Mouse (Mus musculus): ENCODE measurements around the gene Sema6d.

Sema6d gene

DNA sequence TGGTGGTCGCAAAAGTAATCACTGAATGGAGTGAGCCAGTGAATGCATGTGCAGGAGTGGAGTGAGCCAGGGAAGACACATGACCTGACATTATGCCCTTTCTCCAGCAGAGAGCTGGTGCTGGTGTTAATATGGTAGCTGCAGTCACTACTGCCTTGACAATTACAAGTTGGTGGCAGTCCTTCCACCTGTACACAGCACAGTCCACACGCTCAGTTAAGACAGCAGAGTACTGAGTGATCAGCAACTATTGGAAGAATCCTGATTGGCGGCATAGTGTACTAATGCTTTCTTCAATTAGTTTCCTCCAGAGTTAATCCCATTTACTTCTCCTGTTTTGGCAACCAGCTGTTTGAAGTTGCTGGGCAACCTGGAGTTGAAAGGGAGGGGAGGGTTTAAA, 81.9 kb downstream of the Sema6d start:
- DNase-seq (ENCODE audit: low read depth), result no peak

DNA sequence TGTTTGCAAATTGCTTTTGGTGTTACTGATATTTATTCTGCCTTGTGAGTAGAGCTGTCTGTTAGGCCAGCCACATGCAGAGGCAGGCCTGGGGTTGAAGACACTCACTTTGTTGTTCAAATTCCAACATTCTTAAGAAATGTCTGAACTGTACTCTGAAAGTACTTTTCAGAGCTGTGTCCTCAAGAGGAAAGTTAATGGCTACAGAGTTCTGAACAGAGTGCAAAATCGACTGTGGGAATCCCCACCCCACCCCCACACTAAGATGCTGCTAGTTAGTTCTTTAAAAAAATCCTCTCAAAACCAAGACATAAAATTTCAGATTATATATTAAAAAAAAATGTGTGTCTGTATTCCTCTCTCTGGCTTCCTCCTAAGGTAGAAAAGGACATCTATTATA, 86.5 kb downstream of the Sema6d start:
- DNase-seq (ENCODE audit: low read depth), result no peak

DNA sequence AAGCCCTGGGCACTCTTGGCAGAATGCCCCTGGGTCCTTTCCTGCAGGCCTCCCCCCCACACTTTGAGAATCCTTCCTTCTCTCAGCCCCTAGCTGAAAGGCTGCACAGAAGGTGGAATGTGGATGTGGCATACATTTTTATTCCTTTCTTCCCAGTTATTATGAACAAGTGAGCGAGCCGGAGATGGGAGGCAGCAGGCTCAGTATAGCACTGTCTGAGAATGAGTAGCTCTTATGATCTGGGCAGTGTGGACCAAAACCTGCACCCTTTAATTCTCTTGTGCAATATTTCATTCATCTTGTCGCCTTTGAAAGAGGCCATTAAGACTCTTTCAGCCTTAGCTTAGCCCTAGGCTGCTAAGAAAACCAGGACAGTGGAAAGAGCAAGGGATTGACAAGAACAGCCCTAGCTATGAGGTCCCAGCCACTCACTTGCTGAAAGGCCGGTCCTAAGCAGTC, 87.0 kb downstream of the Sema6d start:
- no peak for DNase-seq (ENCODE audit: low read depth)

DNA sequence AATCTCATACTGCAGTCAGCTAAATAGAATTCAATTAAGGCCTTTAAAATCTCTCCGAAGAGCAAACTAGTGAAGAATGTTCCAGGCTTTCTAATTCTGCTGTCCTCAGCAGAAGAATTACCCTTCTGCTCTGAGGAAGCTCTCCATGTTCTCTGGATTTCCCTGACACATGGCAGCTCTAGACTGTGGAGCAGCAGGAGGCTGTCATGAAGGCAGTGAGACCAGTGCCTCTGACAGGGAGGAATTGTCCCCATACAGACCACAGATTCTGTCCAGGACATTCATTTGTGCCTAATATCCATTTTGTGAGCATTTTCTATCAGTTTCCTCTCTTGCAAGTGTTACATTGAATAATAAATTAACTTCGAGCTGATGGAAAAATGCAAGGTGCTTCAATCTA, 99.5 kb downstream of the Sema6d start:
- DNase-seq (ENCODE audit: low read depth), result no peak

DNA sequence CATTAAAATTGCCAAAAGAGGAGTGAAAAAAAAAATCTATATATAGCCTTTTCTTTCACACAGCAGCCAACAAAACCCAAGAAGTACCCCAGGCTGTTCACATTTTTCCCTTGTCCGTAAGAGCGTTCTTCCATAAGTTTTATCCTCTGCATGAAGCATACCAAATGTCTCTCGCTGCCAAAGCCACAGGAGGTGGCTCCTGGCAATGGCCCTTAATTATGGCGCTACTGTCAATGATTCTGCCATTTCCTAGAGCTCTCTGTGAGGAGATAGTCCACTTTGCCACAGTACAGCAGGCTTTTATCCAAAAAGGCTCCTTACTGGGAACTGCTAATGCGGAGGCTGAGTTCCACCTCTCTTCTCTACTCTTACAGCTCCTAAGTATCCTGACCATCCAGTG, 104.3 kb downstream of the Sema6d start:
- no peak for DNase-seq (ENCODE audit: low read depth)

DNA sequence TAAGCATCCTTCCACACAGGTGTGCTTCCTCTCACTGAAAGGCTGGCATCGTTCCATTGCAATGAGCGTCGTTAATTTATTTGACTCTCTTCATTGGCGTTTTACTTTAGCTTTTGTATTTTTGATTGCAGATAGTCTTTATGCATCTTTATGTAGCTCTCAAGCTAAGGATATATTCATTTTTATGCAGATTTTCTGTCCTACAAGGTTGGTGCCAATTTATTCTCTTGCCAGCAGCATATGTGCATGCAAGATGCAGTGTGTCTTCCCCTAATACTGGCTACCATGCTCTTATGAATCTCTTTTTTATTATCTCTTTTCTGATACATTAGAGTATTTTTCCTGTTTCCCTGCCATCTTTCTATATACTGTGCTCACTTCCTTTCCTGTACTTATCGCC, 111.7 kb downstream of the Sema6d start:
- DNase-seq (ENCODE audit: low read depth), result no peak

DNA sequence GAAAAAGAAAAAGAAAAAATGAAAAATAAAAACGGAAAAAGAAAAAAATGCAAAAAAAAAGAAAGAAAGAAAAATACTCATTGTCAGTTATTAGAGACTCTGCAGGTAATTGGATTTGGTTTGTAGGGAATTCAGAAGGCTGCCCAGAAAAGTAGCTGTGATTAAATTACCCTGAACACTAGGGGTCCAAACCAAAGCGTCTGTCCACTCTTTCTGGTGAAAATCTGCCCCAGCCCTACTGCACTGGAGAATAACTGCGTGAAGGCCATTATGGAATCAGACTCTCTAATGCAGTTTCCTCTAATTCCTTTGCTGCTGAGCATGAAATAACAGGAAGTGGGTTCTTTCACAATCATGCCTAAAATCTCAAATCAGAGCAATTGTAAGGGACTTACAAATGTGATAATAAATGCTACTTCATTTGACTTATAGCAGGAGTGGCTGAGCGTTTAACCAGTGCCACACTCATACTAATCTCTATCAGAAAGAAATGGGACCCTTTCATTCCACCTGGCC, 112.8 kb downstream of the Sema6d start:
- DNase-seq (ENCODE audit: low read depth), result no peak

DNA sequence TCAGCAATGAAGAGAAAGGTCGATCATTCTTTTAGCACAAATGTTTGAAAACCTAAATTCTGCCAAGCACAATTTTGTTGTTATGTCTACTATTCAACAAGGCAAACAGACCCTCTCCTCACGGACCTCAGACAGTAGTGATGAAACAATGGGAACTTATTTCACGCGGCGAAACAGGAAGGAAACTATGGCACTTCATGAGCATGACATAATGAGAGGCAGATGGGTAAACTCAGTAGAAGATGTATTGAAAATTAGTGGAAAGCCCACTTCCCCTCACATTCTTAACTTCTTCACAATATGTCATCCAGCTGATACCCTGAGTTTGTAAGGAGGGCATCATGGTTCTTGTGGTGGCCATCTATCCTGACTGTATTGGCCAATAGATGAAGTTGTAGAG, 116.0 kb downstream of the Sema6d start:
- DNase-seq (ENCODE audit: low read depth), result no peak

DNA sequence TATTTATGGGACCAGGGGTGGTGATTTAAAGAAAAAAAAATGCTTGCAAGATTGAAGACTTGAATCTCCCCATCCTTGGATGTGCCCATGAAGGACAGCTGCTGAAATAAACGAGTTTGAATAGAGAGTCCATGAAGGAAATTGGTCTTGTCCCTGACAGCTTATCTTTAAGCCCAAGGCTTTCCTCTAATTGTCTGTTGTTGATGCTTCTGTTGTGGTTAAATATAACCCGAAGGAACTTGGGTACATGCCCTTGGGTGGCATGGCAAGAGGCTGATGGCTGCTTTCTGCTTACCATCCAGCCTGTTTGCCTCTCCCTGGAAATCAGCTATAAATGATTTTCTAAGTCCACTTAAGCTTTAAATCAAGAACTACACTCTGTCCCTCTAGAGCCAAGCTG, 118.5 kb downstream of the Sema6d start:
- no peak for DNase-seq (ENCODE audit: low read depth)

DNA sequence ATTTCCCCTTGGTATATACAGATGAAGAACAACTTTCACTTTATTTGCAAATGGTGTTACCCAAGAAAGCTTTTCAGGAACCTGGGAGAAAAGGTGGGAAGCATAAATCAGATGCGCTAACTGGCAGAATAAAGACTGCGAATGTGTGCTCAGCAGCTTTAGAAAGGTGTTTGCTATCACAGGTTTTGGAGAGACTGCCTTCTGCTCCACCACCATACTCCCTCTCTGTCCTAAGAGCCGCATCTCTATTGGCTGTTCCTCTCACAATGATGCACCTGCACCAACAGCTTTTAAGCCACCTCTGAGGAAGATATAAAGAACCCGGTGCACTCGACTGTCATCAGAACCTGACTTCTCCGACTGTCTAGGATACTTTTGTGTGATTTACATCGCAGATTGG, 133.8 kb downstream of the Sema6d start:
- no peak for DNase-seq (ENCODE audit: low read depth)

DNA sequence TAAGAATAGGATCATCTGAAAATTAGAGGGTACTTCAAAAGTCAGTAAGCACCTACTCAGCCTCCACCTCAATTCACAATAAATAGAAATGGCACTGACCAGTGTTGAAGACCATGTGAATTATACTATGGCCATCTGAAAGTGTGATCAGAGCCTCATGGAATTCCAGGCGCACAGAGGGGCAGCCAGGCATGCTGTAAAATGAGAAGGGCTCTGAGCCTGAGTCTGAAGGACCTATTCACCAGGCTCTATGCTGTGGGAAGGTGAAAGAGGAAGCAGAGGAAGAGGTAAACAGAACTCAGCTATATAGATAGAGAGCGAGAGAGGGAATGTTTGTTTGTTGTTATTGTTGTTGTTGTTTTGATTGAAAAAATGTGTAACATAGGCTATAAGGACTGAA, 134.6 kb downstream of the Sema6d start:
- no peak for DNase-seq (ENCODE audit: low read depth)

DNA sequence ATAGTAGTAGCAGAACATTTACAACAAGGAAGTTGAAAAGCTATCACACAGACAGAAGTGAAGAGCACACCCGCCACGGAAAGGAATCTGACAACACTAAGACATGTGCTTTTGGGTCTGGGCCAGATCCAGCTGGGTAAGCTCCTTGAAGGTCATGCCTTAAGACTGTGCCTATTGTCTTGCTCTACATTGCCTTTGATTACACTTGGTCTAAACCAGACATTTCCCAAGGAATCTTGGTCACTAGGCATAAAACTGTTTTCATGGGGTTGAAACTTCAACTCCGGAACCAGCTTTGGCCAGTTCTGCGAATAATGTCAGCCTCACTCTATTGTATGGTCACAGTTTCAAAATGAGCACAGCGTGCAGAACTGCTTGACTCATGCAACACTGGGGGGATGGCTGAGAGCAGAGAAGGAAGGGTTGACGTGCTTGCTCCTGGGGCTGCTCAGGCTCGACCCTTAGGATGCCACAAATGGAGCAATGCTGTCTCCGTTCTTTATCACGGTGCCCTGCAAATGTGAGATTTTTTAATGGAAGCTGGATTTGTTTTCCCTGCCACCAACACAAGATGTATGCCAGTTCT, 145.0 kb downstream of the Sema6d start:
- DNase-seq (ENCODE audit: low read depth), result no peak

DNA sequence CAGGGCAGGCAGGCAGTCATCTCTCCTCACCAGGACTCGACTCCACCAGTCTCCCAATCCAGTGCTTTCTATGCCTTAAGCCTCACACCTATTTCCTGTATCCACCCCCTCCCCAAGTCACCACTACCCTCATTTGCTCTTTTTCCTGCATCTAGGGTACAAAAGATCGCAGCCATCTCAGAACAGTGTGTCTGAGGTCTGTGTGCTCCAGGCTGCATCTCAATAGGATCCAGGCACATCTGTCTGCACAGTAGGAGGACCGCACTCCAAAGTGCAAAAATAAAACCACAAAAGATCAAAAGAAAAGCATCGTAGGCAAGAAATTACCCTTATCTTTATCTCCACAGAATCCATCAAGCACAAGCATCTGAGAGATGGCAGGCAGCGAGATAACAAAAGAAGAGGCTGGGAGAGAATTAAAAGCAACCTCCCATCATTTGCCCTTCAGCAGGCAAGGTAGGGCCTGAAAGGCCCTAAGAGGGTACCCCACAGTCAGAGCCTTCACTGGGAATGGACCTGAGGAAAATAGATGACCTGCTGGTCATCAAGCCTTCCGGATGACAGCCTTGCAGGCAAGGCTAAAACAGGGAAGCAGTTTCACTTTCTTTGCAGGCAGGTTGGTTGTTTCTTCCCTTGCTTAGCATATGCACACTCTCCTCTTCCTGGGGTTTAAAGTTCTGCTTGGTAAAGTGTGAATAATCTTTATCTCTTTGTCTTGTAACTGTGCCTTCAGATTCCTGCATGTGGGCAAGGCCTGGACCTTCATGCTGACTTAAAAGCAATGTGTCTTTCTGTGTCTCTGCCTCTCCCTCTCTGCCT, 145.7 kb downstream of the Sema6d start:
- DNase-seq (ENCODE audit: low read depth), result no peak

DNA sequence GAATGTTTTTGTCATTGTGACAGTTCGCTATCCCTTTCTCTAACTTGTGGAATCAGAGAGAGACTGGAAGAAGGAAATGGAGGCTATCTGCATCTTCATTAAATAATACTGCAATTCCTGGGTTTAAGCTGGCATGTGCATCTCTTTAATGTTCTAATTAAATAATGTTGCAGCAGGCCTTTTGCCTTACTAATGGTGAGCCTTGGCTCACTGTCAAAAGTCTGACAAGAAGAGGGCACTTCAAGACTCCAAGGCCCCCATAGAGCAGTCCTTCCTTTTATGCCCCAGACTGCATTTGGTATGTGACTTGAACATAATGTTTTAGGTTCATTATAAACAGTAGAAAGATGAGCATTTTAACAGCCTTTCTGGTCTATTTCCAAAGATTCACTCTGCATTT, 147.1 kb downstream of the Sema6d start:
- DNase-seq (ENCODE audit: low read depth), result no peak

DNA sequence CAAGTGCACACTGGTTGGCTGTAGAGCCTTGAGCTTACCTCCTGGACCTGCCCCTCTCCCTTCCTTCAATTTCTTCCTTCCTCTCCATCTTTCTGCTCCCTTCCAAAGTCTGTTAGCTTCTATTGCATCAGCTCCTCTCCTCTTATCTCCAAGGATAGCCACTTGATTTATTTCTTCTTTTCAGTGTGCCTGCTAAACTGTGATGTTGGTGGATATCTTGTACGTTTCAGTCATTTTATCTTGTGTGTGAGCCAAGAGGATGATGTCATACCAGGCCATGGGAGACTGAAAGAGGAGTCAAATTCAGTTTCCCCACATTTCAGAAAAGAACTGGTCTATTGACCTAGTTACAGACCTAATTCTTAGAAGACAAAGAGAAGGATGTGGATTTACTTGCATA, 153.8 kb downstream of the Sema6d start:
- no peak for DNase-seq (ENCODE audit: low read depth)

DNA sequence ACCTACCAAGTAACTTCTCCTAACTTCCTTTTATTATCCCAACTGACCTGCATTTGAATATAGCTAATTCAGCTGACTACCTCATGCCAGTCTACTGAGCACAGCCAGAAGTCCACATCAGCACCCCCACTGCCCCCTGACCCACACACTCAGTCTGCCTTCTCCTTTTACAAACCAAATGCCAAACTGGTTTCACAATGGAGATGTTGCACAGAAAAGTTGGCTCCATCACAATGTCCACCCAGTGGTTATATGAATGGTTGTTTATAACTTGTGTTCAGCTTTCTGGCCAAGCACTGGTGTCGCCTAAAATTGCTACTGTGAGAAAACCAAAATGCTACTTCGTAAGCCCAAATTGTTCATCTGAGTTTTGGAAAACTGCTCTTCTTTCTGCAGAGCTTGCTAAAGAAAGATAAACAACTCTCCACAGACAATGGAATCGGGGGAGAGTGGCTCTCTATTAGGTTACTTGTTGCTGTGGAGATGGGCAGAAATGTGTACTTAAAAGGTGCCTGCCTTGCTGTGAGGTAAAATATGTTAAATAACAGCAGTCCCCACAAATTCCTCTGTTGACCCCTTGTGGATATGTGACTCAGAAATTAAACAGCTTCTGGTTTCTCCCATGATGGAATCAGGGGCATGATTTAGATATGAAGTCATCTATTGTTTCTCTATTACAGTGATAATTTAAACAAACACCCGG, 154.9 kb downstream of the Sema6d start:
- peak; percentile 77 for DNase-seq (ENCODE audit: low read depth)

DNA sequence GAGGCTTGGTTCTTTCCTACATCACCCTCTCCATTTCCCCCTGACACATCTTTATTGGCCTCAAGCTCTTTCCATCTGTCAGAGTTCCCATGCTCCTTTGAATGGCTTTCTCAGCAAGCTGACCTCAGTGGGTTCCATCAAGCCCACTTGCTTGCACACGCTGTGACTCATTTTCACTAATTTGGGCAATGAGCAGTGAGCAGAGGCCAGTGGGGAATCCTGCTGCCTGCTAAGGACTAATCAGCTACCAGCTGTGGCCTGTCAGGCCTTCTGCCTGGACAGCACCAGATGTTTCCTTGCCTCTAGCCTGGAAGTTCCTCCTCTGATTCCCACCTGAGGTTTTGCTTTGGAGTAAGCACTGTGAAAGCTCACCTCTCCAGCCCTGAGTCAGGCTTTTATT, 168.3 kb downstream of the Sema6d start:
- no peak for DNase-seq (ENCODE audit: low read depth)

DNA sequence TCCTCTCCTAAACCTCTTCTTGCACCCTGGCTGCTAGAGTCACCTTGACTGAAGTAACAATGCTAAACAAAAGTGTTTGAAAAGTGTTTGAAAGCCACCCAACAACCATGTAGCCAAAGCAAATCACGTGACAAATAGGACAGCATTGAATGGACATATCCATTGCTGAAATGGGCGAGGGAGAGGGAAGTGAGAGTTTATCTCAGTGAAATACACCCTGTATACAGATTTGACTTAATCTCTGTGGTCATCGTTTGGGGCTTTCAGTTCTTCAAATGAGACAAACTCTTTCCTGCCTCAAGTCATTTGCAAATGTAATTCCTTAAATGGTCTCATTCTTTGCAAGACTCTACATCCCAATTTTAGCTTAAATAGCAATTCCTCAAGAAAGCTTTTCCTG, 174.5 kb downstream of the Sema6d start:
- DNase-seq (ENCODE audit: low read depth), result no peak

DNA sequence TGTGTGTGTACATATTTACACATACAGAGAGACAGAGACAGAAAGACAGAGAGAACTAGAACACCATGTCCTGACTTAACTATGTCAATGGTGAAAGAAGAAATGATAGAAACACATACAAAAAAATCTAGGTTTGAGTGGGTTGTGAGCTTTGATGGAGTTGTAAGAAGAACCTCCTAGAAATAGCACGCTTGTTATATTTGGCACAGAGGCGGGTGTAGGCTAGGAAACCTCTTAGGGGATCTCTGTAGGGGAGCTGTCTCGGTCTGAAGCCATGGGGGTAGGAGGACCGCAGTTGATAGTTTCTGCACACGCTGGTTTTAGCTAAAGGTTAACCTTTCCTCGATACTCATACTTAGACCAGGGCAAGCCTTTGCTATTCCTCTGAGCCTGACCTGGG, 181.4 kb downstream of the Sema6d start:
- no peak for DNase-seq (ENCODE audit: low read depth)

DNA sequence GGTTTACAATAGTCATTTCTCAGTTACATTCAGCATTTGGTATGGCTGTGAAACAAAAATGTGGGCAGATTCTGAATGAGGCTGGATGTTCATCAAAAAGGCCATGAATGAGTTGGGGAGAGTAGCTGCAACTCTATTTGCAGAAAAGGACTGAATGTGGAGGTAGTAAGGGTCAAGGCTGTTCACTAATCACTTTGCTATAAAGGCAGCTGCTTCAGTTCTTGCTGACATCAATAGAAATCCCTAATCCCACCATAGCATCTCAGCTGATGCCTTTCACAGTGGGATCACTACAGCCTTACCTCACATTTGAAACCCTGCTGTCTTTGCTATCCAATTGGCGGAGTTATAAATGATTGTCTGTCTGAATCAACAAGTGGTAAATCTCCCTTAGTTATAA, 187.7 kb downstream of the Sema6d start:
- DNase-seq (ENCODE audit: low read depth), result no peak

DNA sequence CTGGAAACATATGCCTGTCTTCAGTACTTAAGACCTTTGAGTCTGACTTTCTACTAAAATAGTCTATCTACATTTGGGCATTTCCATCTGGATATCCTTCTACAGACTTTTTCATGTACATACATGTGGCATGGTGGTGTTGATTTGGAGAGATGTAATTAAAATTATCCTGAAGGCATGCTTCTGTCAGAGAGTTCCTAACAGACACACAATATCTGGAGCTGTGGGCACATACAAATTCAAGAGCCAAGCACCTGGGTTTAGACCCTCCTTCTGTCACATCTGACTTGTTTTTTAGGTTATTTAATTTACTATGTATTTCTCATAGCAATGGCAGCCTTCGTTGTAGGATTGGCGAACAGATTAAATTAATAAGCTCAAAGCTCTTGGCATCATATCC, 195.3 kb downstream of the Sema6d start:
- no peak for DNase-seq (ENCODE audit: low read depth)

DNA sequence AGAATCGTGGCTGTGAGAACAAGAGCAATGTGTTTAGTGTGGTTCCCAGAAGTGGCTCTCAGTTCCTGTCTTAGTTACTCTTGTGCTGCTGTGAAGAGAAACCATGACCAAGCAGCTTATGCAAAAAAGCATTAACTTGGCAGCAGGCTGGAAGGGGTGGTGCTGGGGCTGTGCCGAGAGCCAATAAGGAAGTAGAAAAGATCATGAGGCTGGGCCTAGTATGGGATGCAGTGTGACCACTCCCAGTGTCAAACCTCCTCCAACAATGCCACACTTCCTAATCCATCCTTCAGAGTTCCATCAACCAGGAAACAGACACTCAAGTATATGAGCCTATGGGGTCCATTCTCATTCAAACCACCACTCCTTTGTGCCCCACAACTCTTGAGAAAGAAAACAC, 199.6 kb downstream of the Sema6d start:
- DNase-seq (ENCODE audit: low read depth), result no peak

DNA sequence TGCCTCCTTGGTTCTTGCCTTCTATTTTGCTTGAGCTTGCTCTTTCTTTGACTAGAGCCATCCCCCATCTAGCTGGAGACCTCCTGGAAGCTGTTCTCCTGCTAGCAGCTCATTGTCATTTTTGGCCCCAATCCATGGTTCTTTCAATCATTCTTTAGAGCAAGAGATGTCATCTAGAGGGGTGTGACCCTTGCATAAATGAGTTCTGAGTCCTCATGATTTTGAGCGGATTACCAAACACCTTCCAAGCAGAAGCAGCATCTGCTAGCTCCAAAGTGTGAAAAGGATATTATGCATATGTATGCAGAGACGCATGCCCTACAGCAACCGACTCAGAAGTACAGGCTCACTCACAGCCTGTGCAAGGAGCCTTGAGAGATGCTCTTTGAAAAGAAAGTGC, 201.4 kb downstream of the Sema6d start:
- no peak for DNase-seq (ENCODE audit: low read depth)
